Mouse (Mus musculus) spleen, postnatal 14 days (tissue): ENCODE measurements around the gene Olfr819.
"Not testable (repeated sequence)": the region's sequence is repeated elsewhere in the genome, so short reads cannot be mapped to it uniquely, and the experiment has no call there.

Experiments
- DNase-seq, 2 experiments: peaks; one replicate each; pipeline ENCODE4 v3.0.0; 2021 to 2022; ENCODE audit warnings: low spot score in 2 of 2

Gene Olfr819

GRCm38 (mm10) chr10:129967166-129967565 is at the start of gene Olfr819:
Olfr819 (minus strand) TSS chr10:129967266.
- not testable (repeated sequence) for DNase-seq

GRCm38 (mm10) chr10:130012321-130012720 is 45.3 kb upstream of the Olfr819 start, which contains the start of gene Olfr820:
Olfr820 (plus strand) TSS chr10:130012621.
- DNase-seq: no peak

- not testable (repeated sequence) for DNase-seq
Measured at GRCm38 (mm10) chr10:130005366-130005765, 38.3 kb upstream of the Olfr819 start.

GRCm38 (mm10) chr10:130004104-130004503 is 37.0 kb upstream of the Olfr819 start:
- DNase-seq: not testable (repeated sequence)

GRCm38 (mm10) chr10:129984962-129985361 is 17.9 kb upstream of the Olfr819 start, which contains the start of gene Gm10310:
Gm10310 (minus strand) TSS chr10:129985062.
- not testable (repeated sequence) for DNase-seq

GRCm38 (mm10) chr10:129981867-129982266 is 14.8 kb upstream of the Olfr819 start:
- not testable (repeated sequence) for DNase-seq

- DNase-seq: not testable (repeated sequence)
Measured at GRCm38 (mm10) chr10:129976040-129976439, 9.0 kb upstream of the Olfr819 start, which contains the start of gene Olfr247. Olfr247 (minus strand) TSS chr10:129976140.

- DNase-seq: not testable (repeated sequence)
Measured at GRCm38 (mm10) chr10:129972994-129973393, 5.9 kb upstream of the Olfr819 start.

- not testable (repeated sequence) for DNase-seq
Measured at GRCm38 (mm10) chr10:129966232-129966631, 834 bp downstream of the Olfr819 start.

- DNase-seq: no peak
Measured at GRCm38 (mm10) chr10:129949000-129949399, 18.1 kb downstream of the Olfr819 start, which contains the start of gene Olfr818. Olfr818 (minus strand) TSS chr10:129949100.

GRCm38 (mm10) chr10:129915497-129915896 is 51.6 kb downstream of the Olfr819 start, which contains the start of gene Olfr816:
Olfr816 (minus strand) TSS chr10:129915597.
- DNase-seq: no peak
